Mouse (Mus musculus): ENCODE results near the gene Ctnna2. TPM values are rescaled to one million over a fixed set of nuclear protein-coding genes. Genes with fewer than 3 reads are reported as not detected.

The Ctnna2 gene
- polyA plus RNA-seq, 1 experiment from 2014 or later, result 7.2 TPM

GRCm38 (mm10) chr6:77446861-77447260, 532.6 kb downstream of the Ctnna2 start:
- H3K4me3 ChIP-seq (replicated peaks), result no peak overlapping the region
- WGBS, result 74% methylated on average over 1 of the region's 1 CpGs
- no peaks in the 10 kb centered on the region for H3K36me3 ChIP-seq
- H3K4me2 ChIP-seq (replicated peaks), result no peak overlapping the region
- no peaks in the 10 kb centered on the region for H3K27me3 ChIP-seq (replicated peaks)
- no peak overlapping the region for H3K9ac ChIP-seq
- ATAC-seq, result no peak
- no peaks in the 10 kb centered on the region for H3K4me1 ChIP-seq (replicated peaks)
- no peaks in the 10 kb centered on the region for H3K9me3 ChIP-seq
- no peak overlapping the region for H3K27ac ChIP-seq

- H3K4me3 ChIP-seq (replicated peaks), result no peak overlapping the region
- no peaks in the 10 kb centered on the region for H3K27me3 ChIP-seq (replicated peaks)
- H3K9me3 ChIP-seq, result no peaks in the 10 kb centered on the region
- no peak overlapping the region for H3K27ac ChIP-seq
- no peak overlapping the region for H3K4me2 ChIP-seq (replicated peaks)
- WGBS, result 77% methylated on average over 11 of the region's 11 CpGs
- no peaks in the 10 kb centered on the region for H3K4me1 ChIP-seq (replicated peaks)
- H3K36me3 ChIP-seq, result no peaks in the 10 kb centered on the region
- ATAC-seq, result no peak
- H3K9ac ChIP-seq, result no peak overlapping the region
Measured at GRCm38 (mm10) chr6:77443906-77444305, 535.6 kb downstream of the Ctnna2 start.

DNA sequence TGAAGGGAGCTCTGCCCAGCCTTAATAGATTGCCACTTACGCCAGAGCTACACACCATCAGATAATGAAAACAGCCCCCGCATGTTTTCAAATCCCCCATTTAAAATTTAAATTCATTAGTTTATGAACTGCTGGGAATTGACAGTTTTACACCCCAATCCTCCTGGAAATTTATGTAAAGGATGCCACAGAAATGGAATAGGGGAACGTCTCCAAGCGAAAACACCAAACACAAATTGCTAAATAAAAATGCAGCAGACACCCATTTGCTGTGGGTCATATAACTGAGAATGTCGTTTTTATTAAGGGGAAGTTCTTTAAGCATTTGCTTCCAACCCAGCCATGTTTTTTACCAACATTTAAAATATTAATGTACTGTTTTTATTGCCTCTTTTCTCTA, 538.4 kb downstream of the Ctnna2 start:
- H3K9ac ChIP-seq, result no peak overlapping the region
- H3K4me2 ChIP-seq (replicated peaks), result no peak overlapping the region
- H3K36me3 ChIP-seq, result no peaks in the 10 kb centered on the region
- H3K4me3 ChIP-seq (replicated peaks), result no peak overlapping the region
- 74% methylated on average over 5 of the region's 5 CpGs for WGBS
- H3K4me1 ChIP-seq (replicated peaks), result no peaks in the 10 kb centered on the region
- no peak overlapping the region for H3K27ac ChIP-seq
- no peaks in the 10 kb centered on the region for H3K27me3 ChIP-seq (replicated peaks)
- ATAC-seq, result no peak
- H3K9me3 ChIP-seq, result no peaks in the 10 kb centered on the region

DNA sequence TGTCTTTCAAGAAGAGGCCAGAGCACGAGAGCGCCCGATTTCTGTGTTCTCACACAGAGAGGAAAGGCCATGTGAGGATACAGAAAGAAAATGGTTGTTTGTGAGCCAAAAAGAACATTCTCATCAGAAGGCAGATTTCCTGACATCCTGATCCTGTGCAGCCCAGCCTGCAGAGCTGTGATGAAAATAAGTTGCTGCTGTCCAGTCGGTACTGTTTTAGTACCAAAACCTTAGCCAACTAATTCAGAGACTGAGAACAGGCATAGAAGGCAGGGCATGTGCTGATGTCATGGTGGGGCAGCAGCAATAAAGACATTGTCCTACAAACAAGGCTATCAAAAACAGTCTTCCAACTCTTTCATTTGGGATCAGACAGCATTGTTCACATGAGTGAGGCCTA, 549.1 kb downstream of the Ctnna2 start:
- Histone ChIP-seq H3K27ac (no peak overlapping the region), H3K4me3 (replicated peaks) (no peak overlapping the region), H3K27me3 (replicated peaks) (no peaks in the 10 kb centered on the region), H3K36me3 (no peaks in the 10 kb centered on the region), H3K9me3 (no peaks in the 10 kb centered on the region), H3K9ac (no peak overlapping the region), H3K4me2 (replicated peaks) (no peak overlapping the region), H3K4me1 (replicated peaks) (no peaks in the 10 kb centered on the region)
- WGBS, result 68% methylated on average over 4 of the region's 4 CpGs
- ATAC-seq, result no peak

DNA sequence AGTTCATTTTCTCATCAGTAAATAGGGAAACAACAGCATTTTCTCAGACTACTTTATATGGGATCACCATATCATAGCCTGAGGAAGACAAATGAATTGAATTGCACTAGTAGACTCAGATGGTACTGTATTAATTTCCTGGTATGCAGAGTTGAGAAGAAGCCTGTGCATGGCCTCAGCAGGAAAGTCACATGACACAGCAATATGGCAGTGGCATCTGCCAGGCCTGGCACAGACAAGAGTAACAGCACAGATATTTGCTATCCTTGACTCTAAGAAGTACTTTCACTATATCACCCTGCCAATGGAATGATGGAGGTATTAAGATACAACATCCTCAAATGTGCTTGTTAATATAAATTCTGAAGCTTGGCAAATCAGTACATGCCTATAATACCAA, 553.8 kb downstream of the Ctnna2 start:
- H3K4me2 ChIP-seq (replicated peaks), result no peak overlapping the region
- ATAC-seq, result no peak
- no peaks in the 10 kb centered on the region for H3K27me3 ChIP-seq (replicated peaks)
- no peak overlapping the region for H3K9ac ChIP-seq
- no peaks in the 10 kb centered on the region for H3K9me3 ChIP-seq
- no peaks in the 10 kb centered on the region for H3K4me1 ChIP-seq (replicated peaks)
- H3K36me3 ChIP-seq, result no peaks in the 10 kb centered on the region
- H3K4me3 ChIP-seq (replicated peaks), result no peak overlapping the region
- H3K27ac ChIP-seq, result no peak overlapping the region

DNA sequence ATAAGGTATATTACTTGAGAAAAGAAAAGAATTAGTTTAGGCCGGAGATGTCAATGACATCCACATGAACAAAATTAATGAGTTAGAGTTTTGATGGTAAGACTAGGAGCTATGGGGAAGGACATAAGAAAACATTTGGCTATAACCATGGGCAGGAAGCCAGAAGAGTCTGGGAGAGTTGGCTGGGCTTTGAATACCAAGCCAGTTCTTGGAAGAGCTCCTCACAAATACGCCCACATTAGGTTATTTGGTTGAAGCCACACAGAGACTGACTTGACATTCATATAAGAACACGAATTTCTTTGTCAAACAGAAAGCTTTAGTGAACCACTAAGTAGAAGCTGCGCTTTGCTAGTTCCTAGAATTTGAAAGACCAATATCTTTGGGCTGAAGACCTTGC, 554.7 kb downstream of the Ctnna2 start:
- Histone ChIP-seq H3K4me2 (replicated peaks) (no peak overlapping the region), H3K36me3 (no peaks in the 10 kb centered on the region), H3K4me1 (replicated peaks) (no peaks in the 10 kb centered on the region), H3K9me3 (no peaks in the 10 kb centered on the region), H3K27me3 (replicated peaks) (no peaks in the 10 kb centered on the region), H3K27ac (no peak overlapping the region), H3K9ac (no peak overlapping the region), H3K4me3 (replicated peaks) (no peak overlapping the region)
- no peak for ATAC-seq
- WGBS, result 79% methylated on average over 4 of the region's 4 CpGs

- Histone ChIP-seq H3K27ac (no peak overlapping the region), H3K4me2 (replicated peaks) (no peak overlapping the region), H3K9me3 (no peaks in the 10 kb centered on the region), H3K9ac (no peak overlapping the region), H3K4me1 (replicated peaks) (no peaks in the 10 kb centered on the region), H3K36me3 (no peaks in the 10 kb centered on the region), H3K27me3 (replicated peaks) (no peaks in the 10 kb centered on the region), H3K4me3 (replicated peaks) (no peak overlapping the region)
- WGBS, result 47% methylated on average over 3 of the region's 3 CpGs
- no peak for ATAC-seq
Measured at GRCm38 (mm10) chr6:77421564-77422139, 557.8 kb downstream of the Ctnna2 start.

DNA sequence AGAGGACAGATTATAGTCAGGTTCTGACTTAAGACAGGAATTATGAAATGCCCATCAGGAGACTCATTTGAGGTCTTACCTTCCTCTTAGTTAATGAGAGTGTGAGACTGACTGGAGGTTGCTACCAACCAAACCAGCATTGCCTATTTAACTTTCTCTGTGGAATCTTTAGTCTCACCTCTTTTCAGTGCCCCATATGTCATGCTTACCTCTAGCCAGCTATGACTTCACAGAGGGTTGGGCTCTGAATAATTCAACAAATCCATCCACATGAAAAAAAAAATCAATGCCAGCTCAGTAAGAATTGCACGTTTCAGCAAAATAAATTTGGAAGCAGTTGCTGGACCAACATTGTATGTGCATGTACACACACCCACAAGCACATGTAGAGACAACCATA, 562.5 kb downstream of the Ctnna2 start:
- Histone ChIP-seq H3K9ac (no peak overlapping the region), H3K4me2 (replicated peaks) (no peak overlapping the region), H3K27ac (no peak overlapping the region), H3K4me1 (replicated peaks) (no peaks in the 10 kb centered on the region), H3K4me3 (replicated peaks) (no peak overlapping the region), H3K27me3 (replicated peaks) (no peaks in the 10 kb centered on the region), H3K36me3 (no peaks in the 10 kb centered on the region), H3K9me3 (no peaks in the 10 kb centered on the region)
- ATAC-seq, result no peak
- WGBS, result 52% methylated on average over 1 of the region's 1 CpGs

- Histone ChIP-seq H3K9me3 (no peaks in the 10 kb centered on the region), H3K9ac (no peak overlapping the region), H3K27me3 (replicated peaks) (no peaks in the 10 kb centered on the region), H3K4me1 (replicated peaks) (no peaks in the 10 kb centered on the region), H3K4me3 (replicated peaks) (no peak overlapping the region), H3K27ac (no peak overlapping the region), H3K4me2 (replicated peaks) (no peak overlapping the region), H3K36me3 (no peaks in the 10 kb centered on the region)
- ATAC-seq, result no peak
- 90% methylated on average over 1 of the region's 1 CpGs for WGBS
Measured at GRCm38 (mm10) chr6:77413530-77413929, 566.0 kb downstream of the Ctnna2 start.

DNA sequence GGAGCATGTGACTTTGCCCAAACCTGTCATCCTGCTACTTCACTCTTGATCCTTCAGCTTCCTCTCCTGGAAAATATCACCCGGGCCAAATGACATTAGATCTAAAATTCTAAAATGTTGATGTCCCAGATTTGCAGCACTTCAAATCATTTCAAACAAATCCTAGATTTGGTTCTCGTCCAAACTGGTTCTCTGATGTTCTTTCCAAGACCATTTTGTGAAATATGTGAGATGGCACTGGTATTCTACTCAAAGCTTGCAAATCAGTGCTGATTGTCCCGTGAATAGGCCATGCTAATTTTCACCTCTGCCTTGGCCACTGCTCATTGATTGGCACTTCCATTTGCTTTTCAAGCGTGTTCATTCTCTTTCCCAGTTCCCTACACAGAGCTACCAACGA, 571.0 kb downstream of the Ctnna2 start:
- no peaks in the 10 kb centered on the region for H3K4me1 ChIP-seq (replicated peaks)
- WGBS, result 73% methylated on average over 5 of the region's 5 CpGs
- H3K4me2 ChIP-seq (replicated peaks), result no peak overlapping the region
- no peaks in the 10 kb centered on the region for H3K9me3 ChIP-seq
- H3K9ac ChIP-seq, result no peak overlapping the region
- no peak overlapping the region for H3K4me3 ChIP-seq (replicated peaks)
- no peak overlapping the region for H3K27ac ChIP-seq
- no peaks in the 10 kb centered on the region for H3K27me3 ChIP-seq (replicated peaks)
- ATAC-seq, result no peak
- no peaks in the 10 kb centered on the region for H3K36me3 ChIP-seq

GRCm38 (mm10) chr6:77400751-77401150, 578.7 kb downstream of the Ctnna2 start:
- Histone ChIP-seq H3K4me1 (replicated peaks) (no peaks in the 10 kb centered on the region), H3K4me3 (replicated peaks) (no peak overlapping the region), H3K27ac (no peak overlapping the region), H3K4me2 (replicated peaks) (no peak overlapping the region), H3K27me3 (replicated peaks) (no peaks in the 10 kb centered on the region), H3K9ac (no peak overlapping the region), H3K36me3 (no peaks in the 10 kb centered on the region), H3K9me3 (no peaks in the 10 kb centered on the region)
- 78% methylated on average over 6 of the region's 6 CpGs for WGBS
- ATAC-seq, result no peak

DNA sequence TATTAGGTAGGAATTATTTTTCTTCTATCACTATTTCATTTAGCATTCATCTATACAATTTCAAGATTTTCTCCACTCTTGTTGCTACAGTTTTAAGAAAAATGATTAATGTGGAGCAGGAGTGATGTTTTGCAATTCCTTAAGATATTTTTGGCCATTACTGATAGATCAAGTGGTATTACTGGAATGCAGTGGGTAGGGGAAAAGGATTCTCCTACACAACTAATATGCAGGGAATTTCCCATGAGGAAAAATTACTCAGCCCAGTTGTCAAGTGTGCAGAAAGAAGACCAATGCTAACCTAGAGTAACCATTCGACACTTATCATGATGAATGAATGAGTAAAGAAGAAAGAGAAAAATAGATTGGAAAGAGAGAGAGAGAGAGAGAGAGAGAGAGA, 587.8 kb downstream of the Ctnna2 start:
- no peak overlapping the region for H3K4me2 ChIP-seq (replicated peaks)
- WGBS, result 71% methylated on average over 1 of the region's 1 CpGs
- no peaks in the 10 kb centered on the region for H3K4me1 ChIP-seq (replicated peaks)
- ATAC-seq, result no peak
- H3K27ac ChIP-seq, result no peak overlapping the region
- no peaks in the 10 kb centered on the region for H3K27me3 ChIP-seq (replicated peaks)
- no peak overlapping the region for H3K9ac ChIP-seq
- no peaks in the 10 kb centered on the region for H3K36me3 ChIP-seq
- H3K4me3 ChIP-seq (replicated peaks), result no peak overlapping the region
- H3K9me3 ChIP-seq, result no peaks in the 10 kb centered on the region

- Histone ChIP-seq H3K27ac (no peak overlapping the region), H3K27me3 (replicated peaks) (no peaks in the 10 kb centered on the region), H3K4me2 (replicated peaks) (no peak overlapping the region), H3K36me3 (no peaks in the 10 kb centered on the region), H3K4me1 (replicated peaks) (no peaks in the 10 kb centered on the region), H3K9ac (no peak overlapping the region), H3K9me3 (no peaks in the 10 kb centered on the region), H3K4me3 (replicated peaks) (no peak overlapping the region)
- no peak for ATAC-seq
Measured at GRCm38 (mm10) chr6:77381309-77381708, 598.2 kb downstream of the Ctnna2 start.

GRCm38 (mm10) chr6:77373132-77373531, 606.4 kb downstream of the Ctnna2 start:
- no peak overlapping the region for H3K4me2 ChIP-seq (replicated peaks)
- no peaks in the 10 kb centered on the region for H3K27me3 ChIP-seq (replicated peaks)
- H3K27ac ChIP-seq, result no peak overlapping the region
- H3K4me3 ChIP-seq (replicated peaks), result no peak overlapping the region
- no peaks in the 10 kb centered on the region for H3K9me3 ChIP-seq
- ATAC-seq, result no peak
- no peaks in the 10 kb centered on the region for H3K36me3 ChIP-seq
- no peaks in the 10 kb centered on the region for H3K4me1 ChIP-seq (replicated peaks)
- WGBS, result 46% methylated on average over 5 of the region's 5 CpGs
- no peak overlapping the region for H3K9ac ChIP-seq
